ENCODE assay signal across 9 mouse cellular contexts in the genomic region with DNA sequence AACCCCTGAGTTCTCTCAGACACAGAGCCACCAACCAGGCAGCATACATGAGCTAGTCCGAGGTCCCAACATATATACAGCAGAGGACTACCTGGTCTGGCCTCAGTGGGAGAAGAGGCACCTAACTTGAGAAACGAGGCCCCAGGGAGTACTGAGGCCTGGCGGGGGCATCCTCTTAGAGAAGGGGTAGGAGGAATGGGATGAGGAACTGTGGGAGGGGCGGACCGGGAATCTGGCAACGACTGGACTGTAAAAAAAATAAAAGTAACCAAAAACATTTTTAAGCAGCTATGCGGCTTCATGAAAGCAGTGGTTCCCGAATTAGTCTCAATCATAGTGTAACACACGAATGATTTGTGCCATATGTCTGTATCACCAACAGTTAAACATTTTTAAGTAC. TPM values are rescaled to one million over a fixed set of nuclear protein-coding genes. Genes with fewer than 3 reads are reported as not detected.
A peak's percentile ranks its signal among the peaks of the same experiment; 100 is the strongest.
DNase-seq lines count a peak whose midpoint lies in the region; ATAC-seq and TF ChIP-seq lines count a peak whose summit lies in the region.
"Had no signal": no experiment of that assay in that cellular context is flagged by ENCODE, and none has a peak within 500 bp of the region (broad histone marks: within the 10 kb centered on the region; RNA-seq: fewer than 3 reads in every experiment).

No protein-coding gene starts in this region.

- H3K27ac ChIP-seq in kidney, postnatal 0 days: peak overlapping the region; percentile 97
- peak overlapping the region; percentile 89 for H3K27ac ChIP-seq in midbrain, embryonic 16.5 days (ENCODE audit: low read length)

- H3K36me3 ChIP-seq in kidney, postnatal 0 days (ENCODE audit: insufficient read depth, low read length): peaks cover 9% of the 10 kb centered on the region; the same call in 1 of the 2 replicates
- H3K36me3 ChIP-seq in midbrain, embryonic 16.5 days (ENCODE audit: control insufficient read depth, insufficient read depth, low read length): peaks cover 3% of the 10 kb centered on the region; the same call in 1 of the 2 replicates

- peaks cover 10% of the 10 kb centered on the region for H3K4me1 ChIP-seq in kidney, postnatal 0 days (replicated peaks; ENCODE audit: insufficient read depth, low read length)
- peaks cover 16% of the 10 kb centered on the region for H3K4me1 ChIP-seq in midbrain, embryonic 16.5 days (ENCODE audit: control insufficient read depth, insufficient read depth, low read length)

- 5% methylated on average over 9 of the region's 9 CpGs for WGBS in kidney, postnatal 0 days
- WGBS in midbrain, embryonic 16.5 days: 9% methylated on average over 9 of the region's 9 CpGs

- peak overlapping the region; percentile 97 for H3K9ac ChIP-seq in kidney, postnatal 0 days (ENCODE audit: low read depth, low read length)
- H3K9ac ChIP-seq in midbrain, embryonic 16.5 days (ENCODE audit: low read depth, low read length): peak overlapping the region; percentile 90

- peak; percentile 7 for DNase-seq in adrenal gland, postnatal 10 days
- DNase-seq in adrenal gland, postnatal 25 days: no peak
- DNase-seq in thymus, postnatal 0 days (ENCODE audit: low spot score): peak; percentile 4
- no peak for DNase-seq in thymus, adult 18-20 months
- DNase-seq in kidney, postnatal 0 days (ENCODE audit: low spot score): peak; percentile 54
- DNase-seq in adrenal gland, adult 8-10 months: no peak
- no peak for DNase-seq in spleen, postnatal 14 days (ENCODE audit: low spot score in 2 of 2)

- no peak for ATAC-seq in kidney, postnatal 0 days (replicated peaks; ENCODE audit: low FRiP score, low read depth)
- peak; percentile 23; the same call in 1 of the 2 replicates for ATAC-seq in midbrain, embryonic 16.5 days

- H3K4me3 ChIP-seq in kidney, postnatal 0 days (replicated peaks; ENCODE audit: low read depth, low read length): peak overlapping the region; percentile 92
- peak overlapping the region; percentile 75 for H3K4me3 ChIP-seq in midbrain, embryonic 16.5 days (ENCODE audit: low read depth, low read length)

- no peak for TF ChIP-seq CTCF in kidney, postnatal 0 days (IDR thresholded peaks at IDR 0.05; ENCODE audit: low read depth)

- H3K27me3 ChIP-seq in kidney, postnatal 0 days (ENCODE audit: insufficient read depth, low read length): no peaks in the 10 kb centered on the region
- H3K27me3 ChIP-seq in midbrain, embryonic 16.5 days (ENCODE audit: control insufficient read depth, insufficient read depth, low read depth, low read length): no peaks in the 10 kb centered on the region

- H3K4me2 ChIP-seq in kidney, postnatal 0 days (ENCODE audit: low read length): peak overlapping the region; percentile 78
- peak overlapping the region; percentile 75 for H3K4me2 ChIP-seq in midbrain, embryonic 16.5 days (ENCODE audit: low read length)

- H3K9me3 ChIP-seq in kidney, postnatal 0 days (replicated peaks; ENCODE audit: low read length): no peaks in the 10 kb centered on the region
- no peaks in the 10 kb centered on the region for H3K9me3 ChIP-seq in midbrain, embryonic 16.5 days (replicated peaks; ENCODE audit: control insufficient read depth, low read length, poor library complexity, severe bottlenecking)

RNA-seq across cellular contexts. Expression of gene Uqcrc2, which starts 0.7 kb away (rescaled TPM):
- 100 to 1,000 TPM; 743 to 828 TPM for total RNA-seq in adrenal gland, postnatal 10 days (2021)
- 319 and 341 TPM in 2 replicates for total RNA-seq in adrenal gland, postnatal 25 days (2021)
- polyA plus RNA-seq in thymus, postnatal 0 days (2015; fragmentation: Nextera tagmentation; extraction: Ambion mirVana): 213 and 220 TPM in 2 replicates
- polyA plus RNA-seq in kidney, postnatal 0 days (2015; fragmentation: Nextera tagmentation; extraction: Ambion mirVana): 326 and 329 TPM in 2 replicates
- 222 and 235 TPM in 2 replicates for polyA plus RNA-seq in midbrain, embryonic 16.5 days (2015; fragmentation: Nextera tagmentation; extraction: Ambion mirVana)
- 100 to 1,000 TPM; 220 to 332 (median 263) TPM for total RNA-seq in adrenal gland, adult 8-10 months (2022)

RNA-seq across cellular contexts. Expression of gene Pdzd9, which starts 35.8 kb away (rescaled TPM):
- not detected for total RNA-seq in adrenal gland, postnatal 10 days (2021)
- not detected in 2 replicates for total RNA-seq in adrenal gland, postnatal 25 days (2021)
- polyA plus RNA-seq in thymus, postnatal 0 days (2015; fragmentation: Nextera tagmentation; extraction: Ambion mirVana): 0.22 and 0.43 TPM in 2 replicates
- polyA plus RNA-seq in kidney, postnatal 0 days (2015; fragmentation: Nextera tagmentation; extraction: Ambion mirVana): 0.18 and 0.32 TPM in 2 replicates
- 0.48 and 0.55 TPM in 2 replicates for polyA plus RNA-seq in midbrain, embryonic 16.5 days (2015; fragmentation: Nextera tagmentation; extraction: Ambion mirVana)
- total RNA-seq in adrenal gland, adult 8-10 months (2022): not detected
- total RNA-seq: heart, postnatal 14 days had no signal

RNA-seq across cellular contexts. Expression of gene Mosmo, which starts 43.1 kb away (rescaled TPM):
- total RNA-seq in adrenal gland, postnatal 10 days (2021): 10 to 100 TPM; 30.3 to 31.4 TPM
- 40.1 and 40.4 TPM in 2 replicates for total RNA-seq in adrenal gland, postnatal 25 days (2021)
- 12.5 and 14.9 TPM in 2 replicates for polyA plus RNA-seq in thymus, postnatal 0 days (2015; fragmentation: Nextera tagmentation; extraction: Ambion mirVana)
- polyA plus RNA-seq in kidney, postnatal 0 days (2015; fragmentation: Nextera tagmentation; extraction: Ambion mirVana): 13.2 and 16.2 TPM in 2 replicates
- polyA plus RNA-seq in midbrain, embryonic 16.5 days (2015; fragmentation: Nextera tagmentation; extraction: Ambion mirVana): 11.3 and 11.7 TPM in 2 replicates
- 10 to 100 TPM; 43.3 to 54.1 (median 52.1) TPM for total RNA-seq in adrenal gland, adult 8-10 months (2022)

Comparison
In these comparisons a context has a peak if more than half of its experiments do, and no peak if none do; other contexts are left out.
1. DNase-seq: peak in adrenal gland, postnatal 10 days (single experiment), thymus, postnatal 0 days (single experiment) and kidney, postnatal 0 days (single experiment); none in adrenal gland, postnatal 25 days (single experiment), thymus, adult 18-20 months (0 of 2), adrenal gland, adult 8-10 months (single experiment) and spleen, postnatal 14 days (0 of 2).